Mouse (Mus musculus): ENCODE results near the gene Arid3a. TPM values are rescaled to one million over a fixed set of nuclear protein-coding genes. Genes with fewer than 3 reads are reported as not detected.
A peak's percentile ranks its signal among the peaks of the same experiment; 100 is the strongest.
"Not testable (repeated sequence)": the region's sequence is repeated elsewhere in the genome, so short reads cannot be mapped to it uniquely, and the experiment has no call there.

Gene Arid3a
- polyA plus RNA-seq, 1 experiment from 2014 or later: 2.8 TPM

DNA sequence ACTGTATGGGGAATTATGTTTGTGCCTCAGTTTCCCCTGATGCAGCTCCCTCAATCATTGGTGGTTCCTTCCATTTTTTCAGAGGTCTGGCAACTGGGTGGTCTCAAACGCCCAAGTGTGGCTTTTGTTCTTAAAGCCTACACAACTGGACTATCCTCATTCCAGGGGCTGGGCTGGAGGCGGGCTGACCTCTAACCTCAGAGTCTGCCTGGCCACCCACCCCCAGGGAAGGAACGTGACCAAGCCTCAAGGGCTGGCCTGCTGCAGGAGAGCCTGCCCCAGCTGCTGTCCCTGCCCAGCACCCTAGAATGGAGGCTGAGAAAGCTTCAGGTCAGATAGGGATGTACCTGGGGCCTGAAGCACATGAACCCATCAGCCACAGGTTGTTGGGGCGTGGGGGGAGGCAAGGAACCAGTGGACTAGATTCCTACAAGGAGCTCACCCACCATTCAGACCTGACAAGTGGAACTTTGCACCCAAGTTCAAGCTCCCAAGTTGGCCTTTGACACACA, 29.9 kb downstream of the Arid3a start:
- WGBS: 46% methylated on average over 4 of the region's 4 CpGs
- no peak for ATAC-seq (ENCODE audit: insufficient number of reproducible peaks, insufficient read depth, low FRiP score, low read depth)
- H3K27me3 ChIP-seq (ENCODE audit: control insufficient read depth, insufficient read depth, low read length): no peaks in the 10 kb centered on the region
- no peak overlapping the region for H3K27ac ChIP-seq (replicated peaks in 1 of 2; ENCODE audit: control insufficient read depth in 1 of 2, insufficient read depth in 1 of 2, low read depth in 2 of 2, low read length in 2 of 2)
- H3K36me3 ChIP-seq (ENCODE audit: control insufficient read depth, insufficient read depth, low read length): peaks cover 23% of the 10 kb centered on the region
- no peak overlapping the region for H3K4me3 ChIP-seq (ENCODE audit: control insufficient read depth in 1 of 2, insufficient read depth in 1 of 2, low read depth in 1 of 2, low read length in 2 of 2)
- no peak overlapping the region for H3K4me2 ChIP-seq (ENCODE audit: low read length)
- H3K4me1 ChIP-seq (ENCODE audit: control insufficient read depth in 2 of 2, insufficient read depth in 2 of 2, low read length in 2 of 2): peaks cover 3 to 8% of the 10 kb centered on the region in 2 experiments
- no peaks in the 10 kb centered on the region for H3K9me3 ChIP-seq (ENCODE audit: control insufficient read depth, low read length)
- H3K9ac ChIP-seq (ENCODE audit: low read length): no peak overlapping the region

DNA sequence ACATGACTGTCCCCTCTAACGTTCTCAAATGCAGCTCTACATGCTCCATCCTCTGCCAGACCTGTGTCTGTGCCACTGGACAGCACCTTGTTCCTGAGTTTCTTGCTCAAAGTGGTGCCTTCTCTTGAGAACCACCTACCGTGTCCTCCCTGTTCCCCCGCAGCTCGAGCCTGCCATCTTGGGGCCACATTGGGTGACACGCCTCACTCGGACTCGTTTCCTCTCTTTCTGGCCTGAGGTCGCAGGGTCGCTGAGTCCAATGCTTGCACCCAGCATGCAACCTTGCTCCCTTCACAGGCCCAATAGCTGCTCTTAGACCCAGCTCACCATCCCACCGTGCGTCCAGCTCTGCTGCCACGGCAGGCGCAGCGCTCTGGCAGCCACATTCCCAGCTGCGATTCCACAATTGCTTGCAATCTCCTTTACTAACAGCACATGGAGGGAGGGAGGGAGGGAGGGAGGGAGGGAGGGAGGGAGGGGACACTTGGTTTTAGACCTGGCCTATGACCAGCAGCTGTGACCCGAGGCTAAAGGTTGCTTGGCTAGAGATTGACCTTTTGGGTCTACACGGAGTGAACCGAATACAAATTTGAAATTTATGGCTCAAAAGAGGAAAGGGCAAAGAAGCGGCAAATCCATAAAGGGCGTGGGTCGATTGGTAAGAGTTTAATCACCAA, 31.4 kb downstream of the Arid3a start:
- Histone ChIP-seq H3K9ac (ENCODE audit: low read length) (no peak overlapping the region), H3K4me1 (ENCODE audit: control insufficient read depth in 2 of 2, insufficient read depth in 2 of 2, low read length in 2 of 2) (peaks cover 3 to 8% of the 10 kb centered on the region in 2 experiments), H3K4me3 (ENCODE audit: control insufficient read depth in 1 of 2, insufficient read depth in 1 of 2, low read depth in 1 of 2, low read length in 2 of 2) (no peak overlapping the region), H3K36me3 (ENCODE audit: control insufficient read depth, insufficient read depth, low read length) (peaks cover 29% of the 10 kb centered on the region), H3K27ac (replicated peaks in 1 of 2; ENCODE audit: control insufficient read depth in 1 of 2, insufficient read depth in 1 of 2, low read depth in 2 of 2, low read length in 2 of 2) (no peak overlapping the region), H3K27me3 (ENCODE audit: control insufficient read depth, insufficient read depth, low read length) (no peaks in the 10 kb centered on the region), H3K9me3 (ENCODE audit: control insufficient read depth, low read length) (no peaks in the 10 kb centered on the region), H3K4me2 (ENCODE audit: low read length) (peak overlapping the region; percentile 27)
- 20% methylated on average over 21 of the region's 21 CpGs for WGBS
- ATAC-seq (ENCODE audit: insufficient number of reproducible peaks, insufficient read depth, low FRiP score, low read depth): 0 out of 2 replicates have a peak, but pooled peaks have one; percentile 6

DNA sequence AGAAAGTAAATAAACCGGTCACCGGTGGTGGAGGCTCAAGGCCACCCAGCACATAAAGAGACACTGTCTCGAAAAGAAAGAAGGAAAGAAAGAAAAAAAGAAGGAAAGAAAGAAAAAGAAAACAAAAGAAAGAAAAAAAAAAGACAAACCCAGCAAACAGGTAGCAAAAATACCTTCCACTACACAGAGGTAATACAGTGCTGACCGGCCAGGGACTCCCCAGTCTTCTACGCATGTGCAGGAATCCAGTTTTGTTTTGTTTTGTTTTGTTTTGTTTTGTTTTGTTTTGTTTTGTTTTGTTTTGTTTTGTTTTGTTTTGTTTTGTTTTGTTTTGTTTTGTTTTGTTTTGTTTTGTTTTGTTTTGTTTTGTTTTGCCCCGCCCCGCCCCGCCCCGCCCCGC, 32.6 kb downstream of the Arid3a start:
- not testable (repeated sequence) for H3K9ac ChIP-seq (ENCODE audit: low read length); H3K4me1 ChIP-seq (ENCODE audit: control insufficient read depth in 2 of 2, insufficient read depth in 2 of 2, low read length in 2 of 2); ATAC-seq (ENCODE audit: insufficient number of reproducible peaks, insufficient read depth, low FRiP score, low read depth); H3K4me2 ChIP-seq (ENCODE audit: low read length); H3K27ac ChIP-seq (replicated peaks in 1 of 2; ENCODE audit: control insufficient read depth in 1 of 2, insufficient read depth in 1 of 2, low read depth in 2 of 2, low read length in 2 of 2); H3K9me3 ChIP-seq (ENCODE audit: control insufficient read depth, low read length); H3K27me3 ChIP-seq (ENCODE audit: control insufficient read depth, insufficient read depth, low read length)
- Histone ChIP-seq H3K4me3 (ENCODE audit: control insufficient read depth in 1 of 2, insufficient read depth in 1 of 2, low read depth in 1 of 2, low read length in 2 of 2) (peak overlapping the region in 1 of 2 experiments; percentile 89; a peak in 1 of 4 replicates), H3K36me3 (ENCODE audit: control insufficient read depth, insufficient read depth, low read length) (peaks cover 35% of the 10 kb centered on the region)
- 35% methylated on average over 10 of the region's 10 CpGs for WGBS

DNA sequence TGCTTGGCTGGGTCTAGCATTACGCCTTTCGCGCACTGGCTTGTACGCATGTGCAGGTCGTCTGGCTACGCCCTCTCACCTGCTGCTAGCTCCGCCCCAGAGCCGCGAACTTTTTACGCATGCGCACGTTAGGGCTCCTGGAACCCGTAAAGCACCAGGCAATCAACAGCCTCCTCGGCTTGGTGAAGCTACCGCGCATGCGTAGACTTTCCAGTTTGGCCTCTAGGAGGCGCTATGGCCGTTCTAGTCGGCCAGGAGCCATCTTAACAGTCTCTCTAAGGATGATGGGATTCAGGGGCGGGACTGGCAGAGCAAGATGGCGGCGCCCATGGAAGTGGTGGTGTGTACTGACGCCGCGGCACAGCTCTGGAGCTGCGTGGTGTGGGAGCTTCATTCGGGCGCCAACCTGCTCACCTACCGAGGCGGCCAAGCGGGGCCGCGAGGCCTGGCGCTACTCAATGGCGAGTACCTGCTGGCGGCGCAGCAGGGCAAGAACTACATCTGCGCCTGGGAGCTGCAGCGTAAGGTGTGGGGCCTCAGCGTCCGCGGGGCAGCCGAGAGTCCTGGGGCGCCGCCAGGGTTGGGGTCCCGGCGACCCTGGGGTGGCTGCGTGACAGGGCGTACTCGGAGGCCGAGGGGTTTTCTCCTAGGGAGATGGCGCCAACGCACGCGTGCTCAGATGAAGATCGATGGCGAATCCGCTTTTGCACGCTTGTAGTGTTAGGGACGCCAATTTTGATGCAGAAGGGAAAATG, 33.2 kb downstream of the Arid3a start, which contains the start of gene Wdr18:
TSS of gene Wdr18 (plus strand) at position 306 of the 755 bp plus-strand sequence.
- H3K4me1 ChIP-seq (ENCODE audit: control insufficient read depth in 2 of 2, insufficient read depth in 2 of 2, low read length in 2 of 2): peaks cover 3 to 8% of the 10 kb centered on the region in 2 experiments
- peak within 1 kb of the TSS; percentile 89 to 92 for H3K4me3 ChIP-seq (ENCODE audit: control insufficient read depth in 1 of 2, insufficient read depth in 1 of 2, low read depth in 1 of 2, low read length in 2 of 2)
- under 1% methylated on average over 61 of the region's 61 CpGs for WGBS
- H3K9me3 ChIP-seq (ENCODE audit: control insufficient read depth, low read length): no peaks in the 10 kb centered on the region
- peak within 1 kb of the TSS; percentile 86 for H3K9ac ChIP-seq (ENCODE audit: low read length)
- peaks cover 41% of the 10 kb centered on the region for H3K36me3 ChIP-seq (ENCODE audit: control insufficient read depth, insufficient read depth, low read length)
- peak within 1 kb of the TSS; percentile 90 for H3K4me2 ChIP-seq (ENCODE audit: low read length)
- H3K27ac ChIP-seq (replicated peaks in 1 of 2; ENCODE audit: control insufficient read depth in 1 of 2, insufficient read depth in 1 of 2, low read depth in 2 of 2, low read length in 2 of 2): peak within 1 kb of the TSS; percentile 28 to 53; a peak in 3 of 4 replicates
- peak; percentile 89 for ATAC-seq (ENCODE audit: insufficient number of reproducible peaks, insufficient read depth, low FRiP score, low read depth)
- H3K27me3 ChIP-seq (ENCODE audit: control insufficient read depth, insufficient read depth, low read length): no peaks in the 10 kb centered on the region

DNA sequence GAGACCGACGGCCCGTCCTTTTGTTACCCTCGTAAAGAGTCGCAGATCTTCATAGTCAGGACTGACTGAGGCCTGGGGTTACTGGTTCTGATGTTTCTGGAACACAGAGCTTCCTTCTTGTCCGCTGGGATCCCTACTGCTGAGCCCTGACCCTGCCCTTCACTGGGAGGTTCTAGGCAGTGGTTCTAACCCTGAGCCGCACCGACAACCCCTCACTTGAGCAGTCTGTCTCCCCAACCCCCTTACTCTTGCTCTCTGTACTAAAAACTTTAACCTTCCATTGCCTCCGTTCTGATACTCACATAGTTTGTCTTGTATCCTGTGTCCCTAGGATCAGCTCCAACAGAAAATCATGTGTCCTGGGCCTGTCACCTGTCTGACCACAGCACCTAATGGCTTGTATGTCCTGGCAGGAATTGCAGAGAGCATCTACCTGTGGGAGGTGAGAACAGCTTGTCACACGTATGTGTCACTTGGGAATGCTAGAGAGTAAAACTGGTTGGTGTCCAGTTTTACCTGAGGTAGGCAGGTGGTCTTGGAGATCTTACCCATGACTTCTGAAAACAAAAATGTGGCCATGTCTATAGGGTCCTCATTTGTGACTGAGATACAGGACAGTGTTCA, 33.9 kb downstream of the Arid3a start:
- WGBS: 15% methylated on average over 10 of the region's 10 CpGs
- no peak for ATAC-seq (ENCODE audit: insufficient number of reproducible peaks, insufficient read depth, low FRiP score, low read depth)
- Histone ChIP-seq H3K27me3 (ENCODE audit: control insufficient read depth, insufficient read depth, low read length) (no peaks in the 10 kb centered on the region), H3K4me2 (ENCODE audit: low read length) (peak overlapping the region; percentile 90), H3K9me3 (ENCODE audit: control insufficient read depth, low read length) (no peaks in the 10 kb centered on the region), H3K9ac (ENCODE audit: low read length) (peak overlapping the region; percentile 86), H3K27ac (replicated peaks in 1 of 2; ENCODE audit: control insufficient read depth in 1 of 2, insufficient read depth in 1 of 2, low read depth in 2 of 2, low read length in 2 of 2) (no peak overlapping the region; a peak in 1 of 4 replicates), H3K36me3 (ENCODE audit: control insufficient read depth, insufficient read depth, low read length) (peaks cover 48% of the 10 kb centered on the region), H3K4me3 (ENCODE audit: control insufficient read depth in 1 of 2, insufficient read depth in 1 of 2, low read depth in 1 of 2, low read length in 2 of 2) (peak overlapping the region; percentile 89 to 92), H3K4me1 (ENCODE audit: control insufficient read depth in 2 of 2, insufficient read depth in 2 of 2, low read length in 2 of 2) (peaks cover 3 to 8% of the 10 kb centered on the region in 2 experiments)

DNA sequence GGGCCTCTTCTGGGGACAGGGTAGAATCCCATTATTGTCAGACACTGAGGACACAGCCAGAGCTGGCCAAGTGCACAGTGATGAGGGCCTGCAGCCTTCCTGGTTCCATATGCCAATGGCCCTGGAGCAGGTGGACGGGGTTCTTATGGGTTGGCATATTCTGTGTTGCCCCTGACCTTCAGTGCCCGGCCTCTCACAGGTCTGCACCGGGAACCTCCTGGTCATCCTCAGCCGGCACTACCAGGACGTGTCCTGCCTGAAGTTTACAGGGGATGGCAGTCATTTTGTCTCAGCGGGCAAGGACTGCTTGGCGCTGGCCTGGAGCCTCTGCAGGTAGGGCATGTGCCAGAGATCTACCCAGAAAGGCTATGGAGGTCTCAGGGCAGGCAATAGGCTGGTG, 37.9 kb downstream of the Arid3a start:
- WGBS: 95% methylated on average over 7 of the region's 7 CpGs

DNA sequence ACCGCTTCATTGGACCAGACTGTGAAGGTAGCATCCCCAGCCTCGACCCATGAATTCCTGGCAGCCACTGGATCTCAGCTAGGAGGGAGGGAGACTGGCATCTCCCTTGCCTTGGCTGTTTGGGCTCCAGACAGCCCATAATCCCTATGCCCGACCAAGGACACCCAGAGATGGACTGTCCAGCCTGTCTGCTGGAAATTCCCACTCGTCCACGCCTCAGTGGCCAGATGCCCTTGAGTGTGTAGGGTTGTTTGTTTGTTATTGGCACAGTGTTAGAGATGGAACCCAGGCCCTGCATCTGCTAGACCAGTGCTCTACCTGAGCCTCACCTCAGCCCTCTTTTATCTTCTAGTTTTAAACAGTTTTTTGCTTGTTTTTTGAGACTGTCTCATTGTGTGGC, 38.5 kb downstream of the Arid3a start:
- H3K36me3 ChIP-seq (ENCODE audit: control insufficient read depth, insufficient read depth, low read length): peaks cover 74% of the 10 kb centered on the region
- no peak overlapping the region for H3K9ac ChIP-seq (ENCODE audit: low read length)
- H3K4me2 ChIP-seq (ENCODE audit: low read length): no peak overlapping the region
- H3K4me3 ChIP-seq (ENCODE audit: control insufficient read depth in 1 of 2, insufficient read depth in 1 of 2, low read depth in 1 of 2, low read length in 2 of 2): no peak overlapping the region
- ATAC-seq (ENCODE audit: insufficient number of reproducible peaks, insufficient read depth, low FRiP score, low read depth): no peak
- WGBS: 88% methylated on average over 5 of the region's 5 CpGs
- H3K9me3 ChIP-seq (ENCODE audit: control insufficient read depth, low read length): no peaks in the 10 kb centered on the region
- no peak overlapping the region for H3K27ac ChIP-seq (replicated peaks in 1 of 2; ENCODE audit: control insufficient read depth in 1 of 2, insufficient read depth in 1 of 2, low read depth in 2 of 2, low read length in 2 of 2)
- H3K4me1 ChIP-seq (ENCODE audit: control insufficient read depth in 2 of 2, insufficient read depth in 2 of 2, low read length in 2 of 2): peaks cover 3 to 8% of the 10 kb centered on the region in 2 experiments
- peaks cover under 1% of the 10 kb centered on the region for H3K27me3 ChIP-seq (ENCODE audit: control insufficient read depth, insufficient read depth, low read length)

More for the DNA sequence above, 37.9 kb downstream of the Arid3a start:
- no peaks in the 10 kb centered on the region for H3K9me3 ChIP-seq (ENCODE audit: control insufficient read depth, low read length)
- H3K36me3 ChIP-seq (ENCODE audit: control insufficient read depth, insufficient read depth, low read length): peaks cover 74% of the 10 kb centered on the region
- no peaks in the 10 kb centered on the region; the same call in none of the 2 replicates for H3K27me3 ChIP-seq (ENCODE audit: control insufficient read depth, insufficient read depth, low read length)
- peaks cover 3 to 8% of the 10 kb centered on the region in 2 experiments for H3K4me1 ChIP-seq (ENCODE audit: control insufficient read depth in 2 of 2, insufficient read depth in 2 of 2, low read length in 2 of 2)
- no peak overlapping the region for H3K4me2 ChIP-seq (ENCODE audit: low read length)
- no peak overlapping the region for H3K4me3 ChIP-seq (ENCODE audit: control insufficient read depth in 1 of 2, insufficient read depth in 1 of 2, low read depth in 1 of 2, low read length in 2 of 2)
- H3K27ac ChIP-seq (replicated peaks in 1 of 2; ENCODE audit: control insufficient read depth in 1 of 2, insufficient read depth in 1 of 2, low read depth in 2 of 2, low read length in 2 of 2): no peak overlapping the region
- ATAC-seq (ENCODE audit: insufficient number of reproducible peaks, insufficient read depth, low FRiP score, low read depth): no peak
- H3K9ac ChIP-seq (ENCODE audit: low read length): no peak overlapping the region
